Mouse (Mus musculus) forebrain, embryonic 11.5 days (tissue): ENCODE measurements at regions not wholly inside any gene's neighbourhood (a gene's known extent, or its start where the extent isn't known, plus 50 kb on each side); places are given as distances from the start of the nearest gene placed in this dataset.

Experiments used
- ATAC-seq: fragments of 200-750 bp; cut with Nextera tagmentation; replicated peaks from 2 replicates; pipeline ENCODE4 v1.8.0; 2017; ENCODE audit warnings: moderate TSS enrichment; ENCODE audit not compliant: low FRiP score
- DNase-seq: peaks from one replicate; pipeline ENCODE4 v3.0.0-alpha.2; 2017; ENCODE audit warnings: low spot score
- H3K27ac ChIP-seq: fragments of 300-500 bp; sonication (generic); 2 replicates; pipeline ENCODE4 v1.5.1; 2014; ENCODE audit warnings: low read depth, low read length
- H3K27me3 ChIP-seq: fragments of 300-500 bp; sonication (generic); 2 replicates; pipeline ENCODE4 v1.6.1; 2014; ENCODE audit warnings: mild to moderate bottlenecking, low read length, mixed read lengths; ENCODE audit not compliant: control insufficient read depth, insufficient read depth
- H3K36me3 ChIP-seq: fragments of 300-500 bp; sonication (generic); 2 replicates; pipeline ENCODE4 v1.6.1; 2014; ENCODE audit warnings: mild to moderate bottlenecking, low read length, moderate library complexity, mixed read lengths; ENCODE audit not compliant: control insufficient read depth, insufficient read depth
- H3K4me1 ChIP-seq: fragments of 300-500 bp; sonication (generic); replicated peaks from 2 replicates; pipeline ENCODE4 v1.6.1; 2014; ENCODE audit warnings: low read length, mixed read lengths; ENCODE audit not compliant: control insufficient read depth, insufficient read depth
- H3K4me2 ChIP-seq: fragments of 300-500 bp; sonication (generic); 2 replicates; pipeline ENCODE4 v1.6.1; 2014; ENCODE audit warnings: low read depth, mild to moderate bottlenecking, low read length, moderate library complexity, mixed read lengths; ENCODE audit not compliant: severe bottlenecking
- H3K4me3 ChIP-seq: fragments of 300-500 bp; sonication (generic); 2 replicates; pipeline ENCODE4 v1.5.1; 2014; ENCODE audit warnings: low read depth, low read length
- H3K9ac ChIP-seq: fragments of 300-500 bp; sonication (generic); 2 replicates; pipeline ENCODE4 v1.6.1; 2014; ENCODE audit warnings: low read length
- H3K9me3 ChIP-seq: fragments of 300-500 bp; sonication (generic); 2 replicates; pipeline ENCODE4 v1.6.1; 2016; ENCODE audit warnings: low read length, mixed read lengths; ENCODE audit not compliant: control insufficient read depth
- WGBS: fragments of 180-500 bp; shearing (Covaris S2); extraction: QIAGEN DNeasy Blood & Tissue Kit; methylation state at CpG from one replicate; pipeline ENCODE4 v1.1.7; 2014; 5-methylcytosine and 5-hydroxymethylcytosine counted together

- 86% methylated on average over 7 of the region's 7 CpGs for WGBS
- H3K4me3 ChIP-seq, result no peak overlapping the region
- H3K27me3 ChIP-seq, result no peaks in the 10 kb centered on the region
- no peaks in the 10 kb centered on the region for H3K9me3 ChIP-seq
- no peaks in the 10 kb centered on the region for H3K36me3 ChIP-seq
- no peak overlapping the region for H3K27ac ChIP-seq
- H3K4me2 ChIP-seq, result no peak overlapping the region
- H3K9ac ChIP-seq, result no peak overlapping the region
- DNase-seq, result no peak
- H3K4me1 ChIP-seq, result no peaks in the 10 kb centered on the region
- ATAC-seq, result no peak
Observed at GRCm38 (mm10) chr10:98212876-98213587, 486.5 kb upstream of the C030005K15Rik start.

- Histone ChIP-seq H3K4me3 (no peak overlapping the region), H3K9me3 (no peaks in the 10 kb centered on the region), H3K9ac (no peak overlapping the region), H3K36me3 (no peaks in the 10 kb centered on the region), H3K27ac (no peak overlapping the region), H3K4me1 (no peaks in the 10 kb centered on the region), H3K27me3 (no peaks in the 10 kb centered on the region), H3K4me2 (no peak overlapping the region)
- ATAC-seq (no peak), DNase-seq (no peak)
- WGBS, result 95% methylated on average over 5 of the region's 5 CpGs
Observed at GRCm38 (mm10) chr10:98231017-98231416, 504.5 kb upstream of the C030005K15Rik start.

- WGBS, result 72% methylated on average over 4 of the region's 4 CpGs
- Histone ChIP-seq H3K4me2 (no peak overlapping the region), H3K9me3 (no peaks in the 10 kb centered on the region), H3K9ac (no peak overlapping the region), H3K36me3 (no peaks in the 10 kb centered on the region), H3K4me1 (no peaks in the 10 kb centered on the region), H3K27ac (no peak overlapping the region), H3K4me3 (no peak overlapping the region), H3K27me3 (no peaks in the 10 kb centered on the region)
- ATAC-seq (no peak), DNase-seq (no peak)
Observed at GRCm38 (mm10) chr10:98231705-98232235, 505.2 kb upstream of the C030005K15Rik start.

DNA sequence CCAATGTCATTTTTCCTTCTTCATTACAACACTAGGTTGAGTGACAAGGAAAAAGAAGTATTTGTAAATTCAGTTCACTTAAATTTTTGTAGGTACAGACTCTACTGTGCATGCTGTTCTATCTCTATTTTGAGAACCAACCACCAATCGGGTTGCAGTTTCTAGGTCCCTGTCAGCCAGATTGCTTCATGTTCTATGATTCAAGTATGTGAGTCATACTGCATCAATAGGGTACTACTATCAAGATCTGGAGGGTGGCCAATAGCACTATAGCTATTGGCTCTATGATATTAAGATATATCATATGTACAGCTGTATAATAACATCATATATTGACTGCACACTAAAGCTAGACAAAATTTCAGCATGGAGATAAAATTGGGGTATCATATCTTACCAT lies 521.8 kb upstream of the C030005K15Rik start:
- Histone ChIP-seq H3K27ac (no peak overlapping the region), H3K4me2 (no peak overlapping the region), H3K4me3 (no peak overlapping the region), H3K4me1 (no peaks in the 10 kb centered on the region), H3K9me3 (no peaks in the 10 kb centered on the region), H3K27me3 (no peaks in the 10 kb centered on the region), H3K9ac (no peak overlapping the region), H3K36me3 (no peaks in the 10 kb centered on the region)
- DNase-seq, result no peak
- ATAC-seq, result no peak
- 87% methylated on average over 1 of the region's 1 CpGs for WGBS

DNA sequence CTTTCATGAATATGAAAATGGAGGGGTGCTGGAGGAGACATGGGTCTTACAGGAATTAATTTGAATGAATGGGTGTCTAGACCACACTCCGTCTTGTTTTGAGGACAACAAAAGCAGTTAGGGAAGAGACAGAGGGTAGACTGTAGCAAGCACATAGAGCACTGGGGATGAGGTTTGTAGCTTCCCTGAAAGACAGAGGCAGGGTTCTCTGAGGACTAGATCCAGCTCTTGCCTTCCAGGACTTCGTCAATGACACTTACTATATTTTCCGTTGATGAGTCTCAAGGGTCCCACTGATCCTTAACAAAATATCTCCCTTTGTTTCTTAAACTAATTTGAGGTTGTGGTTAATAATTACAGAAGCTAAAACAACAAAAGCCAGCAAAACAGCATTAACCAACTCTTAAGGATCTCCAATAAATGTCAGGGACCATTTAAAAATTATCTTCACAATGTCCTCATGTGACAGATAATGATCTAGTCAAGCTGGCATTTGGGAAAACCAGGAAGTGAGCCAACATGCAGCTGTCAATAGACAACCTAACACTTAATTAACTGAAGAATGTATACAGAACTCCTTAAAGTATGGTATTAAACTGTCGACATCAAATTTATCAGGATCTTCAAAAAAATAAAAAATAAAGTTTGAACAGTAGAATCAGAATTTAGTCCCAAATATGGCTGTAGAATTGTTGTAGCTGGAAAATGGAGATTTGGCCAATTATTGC lies 531.6 kb upstream of the C030005K15Rik start:
- Histone ChIP-seq H3K4me3 (no peak overlapping the region), H3K4me1 (no peaks in the 10 kb centered on the region), H3K27me3 (no peaks in the 10 kb centered on the region), H3K4me2 (no peak overlapping the region), H3K9ac (no peak overlapping the region), H3K9me3 (no peaks in the 10 kb centered on the region), H3K36me3 (no peaks in the 10 kb centered on the region), H3K27ac (no peak overlapping the region)
- no peak for DNase-seq
- 85% methylated on average over 4 of the region's 4 CpGs for WGBS
- no peak for ATAC-seq

GRCm38 (mm10) chr10:98259283-98259682 lies 532.7 kb upstream of the C030005K15Rik start:
- Histone ChIP-seq H3K9ac (no peak overlapping the region), H3K9me3 (no peaks in the 10 kb centered on the region), H3K27ac (no peak overlapping the region), H3K4me2 (no peak overlapping the region), H3K27me3 (no peaks in the 10 kb centered on the region), H3K4me1 (no peaks in the 10 kb centered on the region), H3K4me3 (no peak overlapping the region), H3K36me3 (no peaks in the 10 kb centered on the region)
- ATAC-seq, result no peak
- DNase-seq, result no peak
- 95% methylated on average over 4 of the region's 4 CpGs for WGBS

- no peak overlapping the region for H3K4me3 ChIP-seq
- H3K27ac ChIP-seq, result no peak overlapping the region
- H3K9me3 ChIP-seq, result no peaks in the 10 kb centered on the region
- DNase-seq (no peak), ATAC-seq (no peak)
- no peak overlapping the region for H3K9ac ChIP-seq
- no peaks in the 10 kb centered on the region for H3K27me3 ChIP-seq
- H3K4me1 ChIP-seq, result no peaks in the 10 kb centered on the region
- 94% methylated on average over 3 of the region's 3 CpGs for WGBS
- H3K4me2 ChIP-seq, result no peak overlapping the region
- no peaks in the 10 kb centered on the region for H3K36me3 ChIP-seq
Observed at GRCm38 (mm10) chr10:98268511-98268910, 542.0 kb upstream of the C030005K15Rik start.

DNA sequence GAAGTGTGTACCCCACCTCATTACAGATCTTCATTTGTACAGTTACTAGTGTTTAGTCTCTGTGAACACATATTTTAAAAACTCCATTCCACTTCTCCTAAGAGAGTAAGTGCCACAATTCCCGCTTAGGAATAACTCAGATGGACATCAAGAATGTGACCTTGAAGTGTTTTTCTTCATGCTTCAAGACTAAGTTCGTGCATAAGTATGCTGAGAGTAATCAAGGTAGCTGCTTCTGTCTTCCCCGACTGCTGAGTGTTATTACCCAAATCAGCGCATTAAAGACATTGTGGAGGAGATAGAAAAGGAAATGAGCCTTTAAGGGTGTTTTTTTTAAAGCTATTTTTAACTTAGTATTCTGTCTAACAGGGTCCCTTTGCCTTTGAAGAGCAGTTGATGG lies 565.1 kb upstream of the C030005K15Rik start:
- H3K4me1 ChIP-seq, result no peaks in the 10 kb centered on the region
- no peak for DNase-seq
- 86% methylated on average over 4 of the region's 4 CpGs for WGBS
- no peak overlapping the region for H3K4me3 ChIP-seq
- no peak overlapping the region for H3K4me2 ChIP-seq
- no peak for ATAC-seq
- no peaks in the 10 kb centered on the region for H3K36me3 ChIP-seq
- no peak overlapping the region for H3K27ac ChIP-seq
- no peaks in the 10 kb centered on the region for H3K27me3 ChIP-seq
- H3K9ac ChIP-seq, result no peak overlapping the region
- no peaks in the 10 kb centered on the region for H3K9me3 ChIP-seq
